Mouse (Mus musculus) G1E (cell line): Measurements from ENCODE around the gene Cidec. TPM values are rescaled to one million over a fixed set of nuclear protein-coding genes. Genes with fewer than 3 reads are reported as not detected.

Experiments used
- ATAC-seq: 2 replicates; pipeline ENCODE4 v1.8.0; 2016; ENCODE audit warnings: mild to moderate bottlenecking; ENCODE audit not compliant: insufficient number of reproducible peaks, poor library complexity, low FRiP score, severe bottlenecking; ENCODE audit errors: extremely low read depth
- DNase-seq: peaks from one replicate; pipeline ENCODE4 v3.0.0; 2012; ENCODE audit warnings: low spot score
- H3K27me3 ChIP-seq: 2 replicates; pipeline ENCODE4 v1.6.1; 2012; ENCODE audit warnings: mild to moderate bottlenecking, low read length, inconsistent platforms; ENCODE audit not compliant: insufficient read depth
- H3K36me3 ChIP-seq: replicated peaks from 2 replicates; pipeline ENCODE3; 2012; ENCODE audit warnings: mild to moderate bottlenecking, inconsistent platforms
- H3K4me1 ChIP-seq: 2 replicates; pipeline ENCODE4 v1.6.1; 2012; ENCODE audit warnings: low read depth, low read length, inconsistent platforms, mixed read lengths; ENCODE audit not compliant: insufficient read depth
- H3K4me3 ChIP-seq: 2 replicates; pipeline ENCODE4 v1.5.1; 2012; ENCODE audit warnings: low read depth, mild to moderate bottlenecking, inconsistent platforms, low read length, moderate library complexity, mixed read lengths
- H3K9me3 ChIP-seq: replicated peaks from 2 replicates; pipeline ENCODE4 v1.6.1; 2012; ENCODE audit warnings: inconsistent platforms
- CTCF ChIP-seq: IDR thresholded peaks from 2 replicates; pipeline ENCODE4 v1.5.1; 2012; ENCODE audit warnings: low read depth, low read length, inconsistent platforms, mixed read lengths
- GATA1 ChIP-seq: IDR thresholded peaks from 2 replicates; pipeline ENCODE4 v1.6.1; 2012; ENCODE audit warnings: borderline replicate concordance, low read length, inconsistent platforms, mixed read lengths
- GATA2 ChIP-seq: IDR thresholded peaks from 2 replicates; pipeline ENCODE4 v1.6.1; 2012; ENCODE audit warnings: low read depth, low read length, inconsistent platforms, borderline replicate concordance
- POLR2AphosphoS5 ChIP-seq: IDR thresholded peaks from 2 replicates; pipeline ENCODE4 v1.6.1; 2012; ENCODE audit warnings: low read depth, low read length, inconsistent platforms; ENCODE audit not compliant: insufficient replicate concordance
- TAL1 ChIP-seq: conservative IDR thresholded peaks from 2 replicates; pipeline ENCODE4 v1.6.1; 2012; ENCODE audit warnings: low read depth, low read length, inconsistent platforms, mixed read lengths
- polyA plus RNA-seq: library from polyadenylated mRNA; stranded (reverse); fragments of >175 nt; gene quantifications from 2 replicates; pipeline ENCODE4 v1.2.3, GENCODE M21; 2012
- total RNA-seq, 2 experiments: library from RNA; stranded (forward) in 1 of 2; stranded (reverse) in 1 of 2; fragments of 200-1000 nt in 1 of 2; fragments of >200 nt in 1 of 2; fragmentation: Nextera tagmentation in 1 of 2; gene quantifications; 2 replicates each; pipeline ENCODE4 v1.2.3; 2014 to 2017

Cidec gene
- total and polyA plus RNA-seq, 3 experiments, result 0.27 TPM; not detected in 2

GRCm38 (mm10) chr6:113392387-113393071 is 43.0 kb downstream of the Cidec start:
- TF ChIP-seq GATA2 (no peak), CTCF (no peak), GATA1 (no peak)
- Histone ChIP-seq H3K36me3 (peaks cover 100% of the 10 kb centered on the region), H3K9me3 (peaks cover 6% of the 10 kb centered on the region), H3K4me1 (peaks cover 1% of the 10 kb centered on the region; the same call in 1 of the 2 replicates), H3K4me3 (no peak overlapping the region), H3K27me3 (no peaks in the 10 kb centered on the region)
- DNase-seq, result no peak
- ATAC-seq, result no peak

DNA sequence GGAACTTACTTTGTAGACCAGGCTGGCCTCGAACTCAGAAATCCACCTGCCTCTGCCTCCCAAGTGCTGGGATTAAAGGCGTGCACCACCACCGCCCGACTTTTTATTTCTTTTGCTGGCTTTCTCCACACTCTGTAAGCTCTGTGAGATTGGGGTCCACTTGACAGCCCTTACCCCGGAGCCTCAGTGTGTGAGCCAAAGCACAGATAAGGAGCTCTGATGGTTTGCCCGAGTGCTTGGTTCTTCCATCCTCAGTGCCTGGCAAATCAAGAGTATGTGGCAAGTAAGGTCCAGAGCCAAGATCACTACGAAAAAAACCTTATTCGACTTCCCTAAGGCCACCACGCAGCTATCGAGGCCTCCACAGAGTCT is 43.6 kb downstream of the Cidec start:
- H3K27me3 ChIP-seq, result no peaks in the 10 kb centered on the region
- peaks cover 6% of the 10 kb centered on the region for H3K9me3 ChIP-seq
- peaks cover 100% of the 10 kb centered on the region for H3K36me3 ChIP-seq
- ATAC-seq (no peak), DNase-seq (no peak)
- H3K4me3 ChIP-seq, result no peak overlapping the region
- peaks cover 2% of the 10 kb centered on the region; the same call in 1 of the 2 replicates for H3K4me1 ChIP-seq
- TF ChIP-seq GATA2, result no peak

- Histone ChIP-seq H3K36me3 (peaks cover 99% of the 10 kb centered on the region), H3K27me3 (no peaks in the 10 kb centered on the region), H3K4me1 (peaks cover 2% of the 10 kb centered on the region), H3K9me3 (peaks cover 6% of the 10 kb centered on the region), H3K4me3 (no peak overlapping the region)
- TF ChIP-seq CTCF, result no peak
- no peak for DNase-seq
- ATAC-seq, result no peak
Observed at GRCm38 (mm10) chr6:113390715-113391114, 44.8 kb downstream of the Cidec start.

DNA sequence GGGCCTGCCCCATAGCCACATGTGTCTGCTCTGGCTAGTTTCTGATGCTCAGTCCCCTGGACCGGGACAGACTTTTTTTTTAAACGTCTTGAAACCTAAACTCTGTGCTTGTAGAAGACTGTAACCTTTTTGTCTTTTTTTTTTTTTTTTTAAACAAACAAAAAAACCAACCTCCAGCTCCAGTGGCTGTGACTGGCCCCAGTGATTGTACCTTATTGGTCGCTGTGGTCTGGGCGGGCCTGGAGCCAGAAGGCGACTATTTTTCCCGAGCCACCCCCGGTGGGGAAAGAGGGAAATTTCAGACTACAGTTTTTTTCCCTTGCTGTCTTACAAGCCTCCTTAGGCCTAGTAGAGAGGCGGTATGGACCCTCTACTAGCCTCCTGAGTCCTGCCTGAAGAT is 46.6 kb downstream of the Cidec start, which contains the start of gene Ttll3:
Gene Ttll3 (plus strand): TSS at position 301 of the 400 bp plus-strand sequence.
- Histone ChIP-seq H3K4me1 (peaks cover 6% of the 10 kb centered on the region), H3K4me3 (no peak within 1 kb of the TSS), H3K36me3 (peaks cover 98% of the 10 kb centered on the region), H3K27me3 (no peaks in the 10 kb centered on the region), H3K9me3 (peaks cover 6% of the 10 kb centered on the region)
- no peak for TF ChIP-seq GATA2
- TF ChIP-seq TAL1, result no peak
- no peak for TF ChIP-seq GATA1
- TF ChIP-seq POLR2AphosphoS5, result no peak
- TF ChIP-seq CTCF, result no peak
- ATAC-seq, result no peak
- no peak for DNase-seq

DNA sequence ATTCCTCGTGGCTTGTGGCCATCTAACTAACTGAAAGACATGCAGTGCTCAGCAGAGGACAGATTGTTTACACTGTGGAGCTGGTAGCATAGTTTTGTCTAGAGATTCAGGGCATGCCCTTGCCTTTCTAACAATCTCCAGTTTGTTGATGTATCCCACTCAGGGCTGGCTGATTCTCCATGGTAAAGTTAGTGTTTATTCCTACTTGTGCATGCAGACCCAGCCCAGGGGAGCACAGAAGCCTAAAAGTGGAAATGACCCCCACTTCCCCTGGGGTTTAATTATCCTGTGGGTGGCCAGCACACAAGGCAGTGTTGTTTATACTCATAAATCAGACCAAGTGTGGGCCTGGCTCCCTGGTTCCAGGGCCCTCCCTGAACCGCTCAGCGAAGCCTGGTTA is 49.5 kb downstream of the Cidec start:
- Histone ChIP-seq H3K4me1 (peaks cover 13% of the 10 kb centered on the region; the same call in 1 of the 2 replicates), H3K27me3 (no peaks in the 10 kb centered on the region), H3K4me3 (no peak overlapping the region), H3K9me3 (no peaks in the 10 kb centered on the region), H3K36me3 (peaks cover 98% of the 10 kb centered on the region)
- DNase-seq, result no peak
- TF ChIP-seq CTCF, result no peak
- TF ChIP-seq POLR2AphosphoS5, result no peak
- no peak for TF ChIP-seq GATA2
- TF ChIP-seq TAL1, result no peak
- no peak for TF ChIP-seq GATA1
- no peak for ATAC-seq

DNA sequence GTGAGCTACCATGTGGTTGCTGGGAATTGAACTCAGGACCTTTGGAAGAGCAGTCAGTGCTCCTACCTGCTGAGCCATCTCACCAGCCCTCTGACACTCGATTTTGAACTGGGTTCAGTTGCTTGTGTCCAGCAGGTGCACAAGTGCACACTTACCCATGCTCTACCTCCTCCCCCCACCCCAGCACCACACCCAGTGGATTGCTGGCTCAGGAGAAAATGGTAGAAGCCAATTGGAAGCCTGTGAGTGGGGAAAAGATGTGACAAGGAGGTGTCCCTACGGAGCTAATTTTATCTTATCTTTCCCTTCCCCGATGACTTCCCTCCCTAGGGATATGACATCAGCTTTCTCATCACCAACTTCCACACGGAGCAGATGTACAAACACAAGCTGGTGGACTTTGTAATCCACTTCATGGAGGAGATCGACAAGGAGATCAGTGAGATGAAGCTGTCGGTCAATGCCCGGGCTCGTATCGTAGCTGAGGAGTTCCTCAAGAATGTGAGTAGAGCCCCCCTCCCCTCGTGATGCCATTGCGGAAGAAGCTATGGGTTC is 50.3 kb downstream of the Cidec start:
- no peak for ATAC-seq
- TF ChIP-seq GATA2, result no peak
- no peak for TF ChIP-seq POLR2AphosphoS5
- TF ChIP-seq TAL1, result no peak
- TF ChIP-seq GATA1, result no peak
- TF ChIP-seq CTCF, result no peak
- Histone ChIP-seq H3K36me3 (peaks cover 98% of the 10 kb centered on the region), H3K4me1 (peaks cover 20% of the 10 kb centered on the region), H3K27me3 (no peaks in the 10 kb centered on the region), H3K9me3 (no peaks in the 10 kb centered on the region), H3K4me3 (no peak overlapping the region)
- DNase-seq, result no peak

DNA sequence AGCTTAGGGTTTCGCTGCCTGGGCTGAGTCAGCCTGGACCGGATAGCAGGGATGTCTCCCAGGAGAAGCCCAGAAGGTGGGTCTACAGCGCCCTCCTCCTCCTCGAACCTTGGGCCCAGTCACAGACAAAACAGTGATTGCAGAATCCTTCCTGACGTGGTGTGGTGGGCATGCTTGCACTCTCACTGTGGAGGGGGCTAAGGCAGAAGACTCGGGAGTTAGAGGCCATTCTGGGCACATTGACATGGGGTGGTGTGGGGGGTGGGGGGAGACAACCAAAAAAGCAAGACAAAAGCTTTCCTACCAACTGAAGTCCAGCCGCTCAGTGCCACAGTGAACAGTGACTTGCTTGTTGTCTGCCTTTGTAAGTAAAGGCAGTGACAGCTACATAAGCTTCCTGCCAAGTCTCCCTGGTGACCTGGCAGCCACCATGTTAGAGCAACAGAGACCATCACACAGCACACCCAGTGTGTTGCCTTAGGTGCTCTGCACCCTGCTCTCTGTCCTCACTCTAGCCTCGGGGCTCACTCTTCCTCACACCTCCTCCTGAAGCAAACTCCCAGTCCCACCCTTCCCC is 51.1 kb downstream of the Cidec start:
- no peak for ATAC-seq

More for the DNA sequence above, 51.1 kb downstream of the Cidec start:
- no peaks in the 10 kb centered on the region for H3K27me3 ChIP-seq
- H3K9me3 ChIP-seq, result no peaks in the 10 kb centered on the region
- peaks cover 98% of the 10 kb centered on the region for H3K36me3 ChIP-seq
- H3K4me3 ChIP-seq, result no peak overlapping the region
- H3K4me1 ChIP-seq, result peaks cover 28% of the 10 kb centered on the region
- no peak for DNase-seq
- TF ChIP-seq CTCF (no peak), GATA2 (no peak), GATA1 (no peak), POLR2AphosphoS5 (no peak), TAL1 (no peak)
